Mouse (Mus musculus): Measurements from ENCODE around the gene 1700003E16Rik. TPM values are rescaled to one million over a fixed set of nuclear protein-coding genes. Genes with fewer than 3 reads are reported as not detected.

Gene 1700003E16Rik
- polyA plus RNA-seq (2011; ENCODE audit: insufficient read depth, insufficient read length, low read depth, missing spikeins), result not detected in 2 replicates

DNA sequence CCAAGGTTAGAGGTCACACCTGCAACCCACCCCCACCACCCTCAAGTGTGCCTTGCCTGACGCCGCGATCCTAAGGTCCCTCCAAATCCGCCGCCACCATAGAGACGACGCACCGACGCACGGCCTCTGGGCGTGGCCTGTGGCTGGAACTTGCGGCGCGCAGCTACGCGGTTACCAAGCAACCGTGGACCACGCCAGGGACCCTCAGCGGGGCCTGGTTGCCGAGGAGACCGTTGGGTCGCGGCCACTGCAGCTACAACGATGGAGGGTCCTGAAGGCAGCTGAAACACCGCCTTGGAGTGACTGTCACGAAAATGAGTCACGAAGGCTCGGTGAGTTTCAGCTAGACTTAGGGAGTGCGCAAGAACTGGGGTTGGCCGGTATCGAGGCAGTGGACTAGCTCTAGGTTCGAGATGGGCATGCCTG, at the start of gene 1700003E16Rik, which contains the start of gene Wdr54:
1700003E16Rik (plus strand) TSS at position 146 of the 426 bp plus-strand sequence.
Wdr54 (minus strand) TSS at position 139 of the 426 bp plus-strand sequence.
- Histone ChIP-seq H3K27me3 (ENCODE audit: control insufficient read depth, insufficient read depth, low read length, poor library complexity, severe bottlenecking) (no peaks in the 10 kb centered on the region), H3K36me3 (ENCODE audit: control insufficient read depth, insufficient read depth, low read length, poor library complexity, severe bottlenecking) (no peaks in the 10 kb centered on the region), H3K27ac (ENCODE audit: insufficient read depth, low read length) (no peak within 1 kb of the TSS), H3K4me1 (ENCODE audit: control insufficient read depth, insufficient read depth, low read length) (no peaks in the 10 kb centered on the region), H3K9ac (ENCODE audit: low read depth, poor library complexity, severe bottlenecking) (peak within 1 kb of the TSS; percentile 25; the same call in 1 of the 2 replicates), H3K9me3 (replicated peaks; ENCODE audit: control insufficient read depth, insufficient read depth, low read length, poor library complexity, severe bottlenecking) (no peaks in the 10 kb centered on the region), H3K4me3 (ENCODE audit: low read depth, low read length) (peak within 1 kb of the TSS; percentile 82)
- TF ChIP-seq POLR2A (IDR thresholded peaks at IDR 0.05; ENCODE audit: insufficient read depth, low read length) (peak; percentile 25), CTCF (IDR thresholded peaks at IDR 0.05; ENCODE audit: low read depth, low read length) (no peak), EP300 (IDR thresholded peaks at IDR 0.05; ENCODE audit: insufficient read depth, low read depth, low read length) (no peak)

DNA sequence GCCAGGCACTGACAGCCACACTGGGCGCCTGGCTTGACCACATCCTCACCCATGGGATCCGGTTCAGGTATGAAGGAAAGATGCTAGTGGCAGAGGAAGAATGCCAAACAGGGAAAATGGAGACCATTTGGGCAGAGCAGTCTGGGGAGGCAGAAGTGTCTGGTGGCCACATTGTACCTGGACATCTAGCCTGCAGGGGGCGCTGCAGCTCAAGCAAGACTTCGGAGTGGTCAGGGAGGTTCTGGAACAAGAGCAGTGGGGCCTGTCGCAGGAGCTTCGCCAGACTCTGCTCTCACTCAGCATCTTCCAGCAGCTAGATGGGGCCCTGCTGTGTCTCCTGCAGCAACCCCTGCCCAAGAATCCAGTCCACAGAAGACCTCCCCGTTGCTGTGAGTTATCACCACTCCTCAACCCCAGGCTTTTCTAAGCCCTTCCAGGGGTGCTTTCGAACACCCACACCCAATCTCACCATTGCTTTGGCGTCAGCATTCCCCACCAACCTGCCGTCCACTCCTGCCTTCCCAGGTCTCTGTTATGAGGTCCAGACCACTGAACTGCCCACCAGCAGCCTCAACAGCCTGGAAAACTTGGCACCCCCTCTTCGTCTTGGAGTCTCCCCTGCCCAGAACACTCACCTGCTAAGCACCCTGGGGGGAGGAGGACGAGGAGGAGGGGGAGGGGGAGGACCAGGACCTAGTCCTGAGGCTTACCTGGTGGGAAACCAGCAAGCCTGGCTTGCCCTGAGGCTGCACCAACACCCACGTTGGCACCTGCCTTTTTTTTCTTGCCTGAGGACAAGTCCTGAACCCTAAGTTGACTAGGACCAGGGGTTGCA, 48.4 kb upstream of the 1700003E16Rik start:
- no peaks in the 10 kb centered on the region for H3K9me3 ChIP-seq (replicated peaks; ENCODE audit: control insufficient read depth, insufficient read depth, low read length, poor library complexity, severe bottlenecking)
- H3K4me3 ChIP-seq (ENCODE audit: low read depth, low read length), result 0 out of 2 replicates have a peak overlapping the region, but pooled peaks have one; percentile 11
- H3K9ac ChIP-seq (ENCODE audit: low read depth, poor library complexity, severe bottlenecking), result peak overlapping the region; percentile 68
- H3K4me1 ChIP-seq (ENCODE audit: control insufficient read depth, insufficient read depth, low read length), result no peaks in the 10 kb centered on the region
- H3K36me3 ChIP-seq (ENCODE audit: control insufficient read depth, insufficient read depth, low read length, poor library complexity, severe bottlenecking), result no peaks in the 10 kb centered on the region
- no peaks in the 10 kb centered on the region for H3K27me3 ChIP-seq (ENCODE audit: control insufficient read depth, insufficient read depth, low read length, poor library complexity, severe bottlenecking)
- TF ChIP-seq POLR2A (IDR thresholded peaks at IDR 0.05; ENCODE audit: insufficient read depth, low read length) (no peak), EP300 (IDR thresholded peaks at IDR 0.05; ENCODE audit: insufficient read depth, low read depth, low read length) (no peak), CTCF (IDR thresholded peaks at IDR 0.05; ENCODE audit: low read depth, low read length) (peak; percentile 95)
- no peak overlapping the region for H3K27ac ChIP-seq (ENCODE audit: insufficient read depth, low read length)

DNA sequence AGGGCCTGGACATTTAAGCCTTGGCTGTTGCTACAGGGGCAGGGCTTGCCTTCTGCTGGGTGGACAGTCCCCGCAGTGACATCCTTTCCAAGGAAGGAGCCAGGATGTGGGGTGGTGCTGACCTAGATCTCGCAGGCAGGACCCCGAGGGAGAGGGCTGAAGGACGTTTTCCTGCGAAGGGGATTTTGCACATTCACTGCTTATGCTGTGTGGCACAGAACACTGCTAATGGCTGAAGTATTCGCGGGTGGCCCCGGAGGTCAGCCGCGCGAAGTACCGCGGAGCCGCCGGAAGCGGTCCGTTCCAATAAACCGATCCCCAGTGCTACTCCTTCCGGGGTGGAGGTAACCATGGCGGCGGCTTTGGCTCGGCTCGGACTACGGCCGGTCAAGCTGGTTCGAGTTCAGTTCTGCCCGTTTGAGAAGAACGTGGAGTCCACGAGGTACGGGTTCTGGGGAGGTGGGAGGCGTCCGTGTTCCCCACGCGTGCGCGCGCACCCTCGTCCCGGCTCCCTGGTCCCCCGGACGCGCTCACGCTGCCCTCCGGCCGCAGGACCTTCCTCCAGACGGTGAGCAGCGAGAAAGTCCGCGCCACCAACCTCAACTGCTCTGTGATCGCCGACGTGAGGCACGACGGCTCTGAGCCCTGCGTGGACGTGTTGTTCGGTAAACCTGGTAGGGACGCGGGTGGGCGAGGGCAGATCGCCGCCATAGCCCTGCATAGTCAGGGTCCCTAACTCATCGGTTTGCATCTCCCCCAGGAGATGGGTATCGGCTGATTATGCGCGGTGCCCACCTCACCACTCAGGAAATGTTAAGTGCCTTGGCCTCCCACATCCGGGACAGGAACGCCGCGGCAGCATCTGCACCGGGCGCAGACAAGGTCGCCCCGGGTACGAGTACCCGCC, 47.2 kb upstream of the 1700003E16Rik start, which contains the start of gene Mrpl53:
Mrpl53 (plus strand) TSS at position 279 of the 907 bp plus-strand sequence.
- H3K9ac ChIP-seq (ENCODE audit: low read depth, poor library complexity, severe bottlenecking), result peak within 1 kb of the TSS; percentile 68
- no peaks in the 10 kb centered on the region for H3K9me3 ChIP-seq (replicated peaks; ENCODE audit: control insufficient read depth, insufficient read depth, low read length, poor library complexity, severe bottlenecking)
- no peaks in the 10 kb centered on the region for H3K4me1 ChIP-seq (ENCODE audit: control insufficient read depth, insufficient read depth, low read length)
- no peaks in the 10 kb centered on the region for H3K36me3 ChIP-seq (ENCODE audit: control insufficient read depth, insufficient read depth, low read length, poor library complexity, severe bottlenecking)
- peak within 1 kb of the TSS; percentile 81 for H3K4me3 ChIP-seq (ENCODE audit: low read depth, low read length)
- TF ChIP-seq POLR2A (IDR thresholded peaks at IDR 0.05; ENCODE audit: insufficient read depth, low read length), result peak; percentile 47
- TF ChIP-seq EP300 (IDR thresholded peaks at IDR 0.05; ENCODE audit: insufficient read depth, low read depth, low read length), result no peak
- no peaks in the 10 kb centered on the region for H3K27me3 ChIP-seq (ENCODE audit: control insufficient read depth, insufficient read depth, low read length, poor library complexity, severe bottlenecking)
- no peak within 1 kb of the TSS for H3K27ac ChIP-seq (ENCODE audit: insufficient read depth, low read length)

DNA sequence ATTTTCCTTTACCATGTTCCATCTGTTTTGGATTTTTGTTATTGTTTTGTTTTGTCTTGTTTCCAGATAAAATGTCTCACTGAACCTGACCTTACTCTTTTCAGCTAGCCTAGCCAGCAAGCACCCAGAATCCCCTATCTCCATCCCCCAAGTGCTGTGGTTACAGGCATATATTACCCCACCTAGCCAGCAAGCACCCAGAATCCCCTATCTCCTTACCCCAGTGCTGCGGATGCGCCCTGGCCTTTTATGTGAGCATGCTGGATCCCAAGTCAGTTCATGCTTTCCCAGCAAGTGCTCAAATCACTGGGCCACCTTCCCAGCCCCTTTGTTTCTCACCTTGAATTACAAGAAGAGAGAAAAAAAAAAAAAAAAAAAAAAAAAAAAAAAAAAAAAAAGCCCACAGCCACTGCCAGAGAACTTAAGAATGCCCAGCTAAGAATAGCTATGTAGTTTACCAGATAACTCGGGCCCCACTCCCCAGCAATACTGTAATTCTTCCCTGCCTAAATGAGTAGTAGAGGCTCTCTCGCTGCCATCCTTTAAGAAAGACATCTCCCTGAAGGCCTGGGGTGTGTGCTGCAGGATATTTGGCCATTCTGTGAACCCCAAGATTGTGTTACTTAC, 44.6 kb upstream of the 1700003E16Rik start:
- TF ChIP-seq CTCF (IDR thresholded peaks at IDR 0.05; ENCODE audit: low read depth, low read length) (no peak), EP300 (IDR thresholded peaks at IDR 0.05; ENCODE audit: insufficient read depth, low read depth, low read length) (no peak), POLR2A (IDR thresholded peaks at IDR 0.05; ENCODE audit: insufficient read depth, low read length) (no peak)
- Histone ChIP-seq H3K4me1 (ENCODE audit: control insufficient read depth, insufficient read depth, low read length) (no peaks in the 10 kb centered on the region), H3K27me3 (ENCODE audit: control insufficient read depth, insufficient read depth, low read length, poor library complexity, severe bottlenecking) (no peaks in the 10 kb centered on the region), H3K9ac (ENCODE audit: low read depth, poor library complexity, severe bottlenecking) (no peak overlapping the region), H3K36me3 (ENCODE audit: control insufficient read depth, insufficient read depth, low read length, poor library complexity, severe bottlenecking) (no peaks in the 10 kb centered on the region), H3K4me3 (ENCODE audit: low read depth, low read length) (no peak overlapping the region), H3K27ac (ENCODE audit: insufficient read depth, low read length) (no peak overlapping the region), H3K9me3 (replicated peaks; ENCODE audit: control insufficient read depth, insufficient read depth, low read length, poor library complexity, severe bottlenecking) (no peaks in the 10 kb centered on the region)

DNA sequence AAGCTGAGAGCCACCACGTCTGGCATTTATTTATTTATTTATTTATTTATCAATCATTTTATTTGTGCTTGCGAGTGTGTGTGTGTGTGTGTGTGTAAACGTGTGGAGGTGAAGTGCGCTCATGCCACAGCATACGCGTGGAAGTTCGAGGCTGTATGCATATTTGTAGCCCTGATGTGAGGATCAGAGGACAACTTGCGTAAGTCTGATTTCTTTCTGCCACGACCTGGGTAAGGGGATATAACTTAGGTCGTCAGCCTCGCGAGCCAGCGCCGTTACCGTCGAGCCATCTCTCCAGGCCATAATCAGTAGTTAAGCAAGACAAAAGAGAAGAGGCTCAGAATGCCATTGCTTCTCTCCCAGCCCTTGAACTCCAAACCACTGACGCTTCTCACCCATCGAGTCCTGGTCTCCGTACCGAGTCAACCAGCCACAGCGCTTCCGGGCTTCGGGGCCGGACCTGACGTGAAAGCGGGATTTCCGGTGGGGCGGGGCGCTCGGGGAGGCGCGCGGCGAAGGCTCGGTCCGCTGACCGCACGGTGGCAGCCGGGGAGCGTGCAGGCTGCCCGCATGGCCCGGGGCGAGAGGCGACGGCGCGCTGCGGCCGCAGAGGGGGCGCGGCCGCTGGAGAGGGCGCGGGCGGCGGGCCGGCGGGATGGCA, 41.1 kb upstream of the 1700003E16Rik start, which contains the start of gene Mogs:
Mogs (plus strand) TSS at position 486 of the 661 bp plus-strand sequence.
- no peaks in the 10 kb centered on the region for H3K4me1 ChIP-seq (ENCODE audit: control insufficient read depth, insufficient read depth, low read length)
- peak within 1 kb of the TSS; percentile 73 for H3K9ac ChIP-seq (ENCODE audit: low read depth, poor library complexity, severe bottlenecking)
- H3K9me3 ChIP-seq (replicated peaks; ENCODE audit: control insufficient read depth, insufficient read depth, low read length, poor library complexity, severe bottlenecking), result no peaks in the 10 kb centered on the region
- no peaks in the 10 kb centered on the region for H3K27me3 ChIP-seq (ENCODE audit: control insufficient read depth, insufficient read depth, low read length, poor library complexity, severe bottlenecking)
- no peak within 1 kb of the TSS for H3K27ac ChIP-seq (ENCODE audit: insufficient read depth, low read length)
- H3K4me3 ChIP-seq (ENCODE audit: low read depth, low read length), result peak within 1 kb of the TSS; percentile 94
- TF ChIP-seq POLR2A (IDR thresholded peaks at IDR 0.05; ENCODE audit: insufficient read depth, low read length) (peak; percentile 76), CTCF (IDR thresholded peaks at IDR 0.05; ENCODE audit: low read depth, low read length) (peak; percentile 29), EP300 (IDR thresholded peaks at IDR 0.05; ENCODE audit: insufficient read depth, low read depth, low read length) (no peak)
- 0 out of 2 replicates have a peak, but pooled peaks cover 4% of the 10 kb centered on the region for H3K36me3 ChIP-seq (ENCODE audit: control insufficient read depth, insufficient read depth, low read length, poor library complexity, severe bottlenecking)

All from ES-Bruce4 (cell line).